Mouse (Mus musculus): ENCODE measurements around the gene Anks4b. TPM values are rescaled to one million over a fixed set of nuclear protein-coding genes. Genes with fewer than 3 reads are reported as not detected.

Anks4b gene
- 1.1 and 1.2 TPM in 2 replicates for polyA plus RNA-seq (2015; fragmentation: Nextera tagmentation; extraction: Ambion mirVana)

DNA sequence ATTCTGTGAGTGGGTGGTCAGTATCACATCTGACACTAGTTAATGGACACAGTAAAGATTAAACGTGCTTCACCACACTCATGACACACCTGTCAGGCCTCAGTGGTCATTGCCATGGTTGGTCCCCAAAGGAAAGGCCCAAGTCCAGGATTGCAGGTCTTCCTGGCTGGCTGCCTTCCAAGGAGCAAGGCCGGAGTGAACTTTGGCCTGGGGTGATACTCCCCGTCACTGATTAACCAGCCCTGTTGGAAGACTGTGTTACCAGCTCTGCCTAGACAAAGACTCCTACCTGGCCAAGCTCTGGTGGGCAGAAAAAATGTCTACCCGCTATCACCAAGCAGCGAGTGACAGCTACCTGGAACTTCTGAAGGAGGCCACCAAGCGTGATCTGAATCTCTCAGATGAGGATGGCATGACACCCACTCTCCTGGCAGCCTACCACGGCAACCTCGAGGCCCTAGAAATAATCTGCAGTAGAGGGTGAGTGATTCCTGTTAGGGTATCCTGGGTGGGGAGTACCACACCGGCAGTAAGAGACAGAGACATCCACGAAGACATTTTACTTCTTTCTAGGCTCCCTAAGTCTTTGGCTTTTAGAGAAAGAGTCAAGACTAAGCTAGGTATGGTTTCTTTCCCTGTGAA lies at the start of gene Anks4b:
TSS of gene Anks4b (plus strand) at position 256 of the 642 bp plus-strand sequence.
- TF ChIP-seq EP300 (optimal IDR thresholded peaks at IDR 0.05) = no peak
- no peak for TF ChIP-seq CTCF (IDR thresholded peaks at IDR 0.05; ENCODE audit: low read depth)
- Histone ChIP-seq H3K4me2 (replicated peaks; ENCODE audit: low read depth) (peak within 1 kb of the TSS; percentile 5; the same call in 1 of the 2 replicates), H3K9me3 (ENCODE audit: control insufficient read depth, low read length) (no peaks in the 10 kb centered on the region), H3K27ac (replicated peaks) (no peak within 1 kb of the TSS; the same call in 1 of the 2 replicates), H3K9ac (ENCODE audit: low read length) (no peak within 1 kb of the TSS), H3K4me1 (replicated peaks; ENCODE audit: control insufficient read depth, insufficient read depth) (no peaks in the 10 kb centered on the region), H3K27me3 (ENCODE audit: control insufficient read depth, insufficient read depth, low read length) (no peaks in the 10 kb centered on the region), H3K4me3 (ENCODE audit: low read depth, low read length) (no peak within 1 kb of the TSS), H3K36me3 (ENCODE audit: control insufficient read depth, insufficient read depth, low read length) (no peaks in the 10 kb centered on the region)
- 73% methylated on average over 10 of the region's 10 CpGs for WGBS
- peak; percentile 76 for DNase-seq (ENCODE audit: low spot score)
- ATAC-seq (ENCODE audit: low FRiP score, low TSS enrichment) = peak; percentile 93

DNA sequence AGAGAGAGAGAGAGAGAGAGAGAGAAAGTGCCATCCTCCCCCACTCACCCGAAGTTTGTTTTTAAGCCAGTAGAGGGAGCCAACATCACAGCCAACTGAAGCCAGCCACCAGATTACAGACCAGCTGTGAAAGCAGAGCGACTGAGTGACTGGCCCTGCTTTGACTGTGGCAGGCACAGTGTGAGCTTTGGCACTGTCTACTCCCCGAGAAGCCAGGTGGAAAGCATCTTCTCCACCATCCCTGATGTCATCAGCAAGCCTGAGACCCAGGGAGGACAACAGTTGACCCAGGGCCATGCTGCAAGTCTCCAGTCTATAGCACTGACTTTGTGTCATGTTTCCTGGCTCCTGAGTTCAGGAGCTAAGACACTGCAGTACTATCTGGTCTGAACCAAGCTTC lies 48.8 kb upstream of the Anks4b start:
- ATAC-seq (ENCODE audit: low FRiP score, low TSS enrichment) (peak; percentile 83), DNase-seq (ENCODE audit: low spot score) (peak; percentile 69)
- no peak overlapping the region for H3K4me2 ChIP-seq (replicated peaks; ENCODE audit: low read depth)
- 0% methylated on average over 3 of the region's 3 CpGs for WGBS
- H3K27me3 ChIP-seq (ENCODE audit: control insufficient read depth, insufficient read depth, low read length) = no peaks in the 10 kb centered on the region
- no peak overlapping the region for H3K9ac ChIP-seq (ENCODE audit: low read length)
- no peak overlapping the region for H3K27ac ChIP-seq (replicated peaks)
- H3K4me1 ChIP-seq (replicated peaks; ENCODE audit: control insufficient read depth, insufficient read depth) = no peaks in the 10 kb centered on the region
- no peaks in the 10 kb centered on the region for H3K36me3 ChIP-seq (ENCODE audit: control insufficient read depth, insufficient read depth, low read length)
- no peaks in the 10 kb centered on the region for H3K9me3 ChIP-seq (ENCODE audit: control insufficient read depth, low read length)
- H3K4me3 ChIP-seq (ENCODE audit: low read depth, low read length) = no peak overlapping the region
- TF ChIP-seq EP300 (optimal IDR thresholded peaks at IDR 0.05) = no peak
- TF ChIP-seq CTCF (IDR thresholded peaks at IDR 0.05; ENCODE audit: low read depth) = peak; percentile 95

- Histone ChIP-seq H3K27ac (replicated peaks) (no peak overlapping the region), H3K36me3 (ENCODE audit: control insufficient read depth, insufficient read depth, low read length) (no peaks in the 10 kb centered on the region), H3K9me3 (ENCODE audit: control insufficient read depth, low read length) (no peaks in the 10 kb centered on the region), H3K9ac (ENCODE audit: low read length) (no peak overlapping the region), H3K4me3 (ENCODE audit: low read depth, low read length) (no peak overlapping the region), H3K27me3 (ENCODE audit: control insufficient read depth, insufficient read depth, low read length) (no peaks in the 10 kb centered on the region), H3K4me2 (replicated peaks; ENCODE audit: low read depth) (no peak overlapping the region), H3K4me1 (replicated peaks; ENCODE audit: control insufficient read depth, insufficient read depth) (no peaks in the 10 kb centered on the region)
- no peak for ATAC-seq (ENCODE audit: low FRiP score, low TSS enrichment)
- WGBS = 40% methylated on average over 5 of the region's 5 CpGs
- no peak for DNase-seq (ENCODE audit: low spot score)
- TF ChIP-seq CTCF (IDR thresholded peaks at IDR 0.05; ENCODE audit: low read depth) (no peak), EP300 (optimal IDR thresholded peaks at IDR 0.05) (no peak)
These were observed 46.5 kb upstream of the Anks4b start for GRCm38 (mm10) chr7:120126976-120127685.

GRCm38 (mm10) chr7:120127686-120128059 lies 46.0 kb upstream of the Anks4b start:
- ATAC-seq (ENCODE audit: low FRiP score, low TSS enrichment) (no peak), DNase-seq (ENCODE audit: low spot score) (no peak)
- no peaks in the 10 kb centered on the region for H3K27me3 ChIP-seq (ENCODE audit: control insufficient read depth, insufficient read depth, low read length)
- 46% methylated on average over 4 of the region's 4 CpGs for WGBS
- H3K36me3 ChIP-seq (ENCODE audit: control insufficient read depth, insufficient read depth, low read length) = no peaks in the 10 kb centered on the region
- H3K4me1 ChIP-seq (replicated peaks; ENCODE audit: control insufficient read depth, insufficient read depth) = no peaks in the 10 kb centered on the region
- H3K4me2 ChIP-seq (replicated peaks; ENCODE audit: low read depth) = no peak overlapping the region
- H3K9ac ChIP-seq (ENCODE audit: low read length) = no peak overlapping the region
- no peaks in the 10 kb centered on the region for H3K9me3 ChIP-seq (ENCODE audit: control insufficient read depth, low read length)
- TF ChIP-seq CTCF (IDR thresholded peaks at IDR 0.05; ENCODE audit: low read depth) = no peak
- no peak for TF ChIP-seq EP300 (optimal IDR thresholded peaks at IDR 0.05)
- H3K4me3 ChIP-seq (ENCODE audit: low read depth, low read length) = no peak overlapping the region
- H3K27ac ChIP-seq (replicated peaks) = no peak overlapping the region

- H3K4me1 ChIP-seq (replicated peaks; ENCODE audit: control insufficient read depth, insufficient read depth) = no peaks in the 10 kb centered on the region
- TF ChIP-seq CTCF (IDR thresholded peaks at IDR 0.05; ENCODE audit: low read depth) (no peak), EP300 (optimal IDR thresholded peaks at IDR 0.05) (no peak)
- no peak for DNase-seq (ENCODE audit: low spot score)
- no peak overlapping the region for H3K4me3 ChIP-seq (ENCODE audit: low read depth, low read length)
- H3K27me3 ChIP-seq (ENCODE audit: control insufficient read depth, insufficient read depth, low read length) = no peaks in the 10 kb centered on the region
- no peak overlapping the region for H3K27ac ChIP-seq (replicated peaks)
- H3K4me2 ChIP-seq (replicated peaks; ENCODE audit: low read depth) = no peak overlapping the region
- H3K36me3 ChIP-seq (ENCODE audit: control insufficient read depth, insufficient read depth, low read length) = no peaks in the 10 kb centered on the region
- 56% methylated on average over 4 of the region's 4 CpGs for WGBS
- no peaks in the 10 kb centered on the region for H3K9me3 ChIP-seq (ENCODE audit: control insufficient read depth, low read length)
- no peak overlapping the region for H3K9ac ChIP-seq (ENCODE audit: low read length)
- ATAC-seq (ENCODE audit: low FRiP score, low TSS enrichment) = no peak
These were observed 44.7 kb upstream of the Anks4b start for GRCm38 (mm10) chr7:120128951-120129350.

DNA sequence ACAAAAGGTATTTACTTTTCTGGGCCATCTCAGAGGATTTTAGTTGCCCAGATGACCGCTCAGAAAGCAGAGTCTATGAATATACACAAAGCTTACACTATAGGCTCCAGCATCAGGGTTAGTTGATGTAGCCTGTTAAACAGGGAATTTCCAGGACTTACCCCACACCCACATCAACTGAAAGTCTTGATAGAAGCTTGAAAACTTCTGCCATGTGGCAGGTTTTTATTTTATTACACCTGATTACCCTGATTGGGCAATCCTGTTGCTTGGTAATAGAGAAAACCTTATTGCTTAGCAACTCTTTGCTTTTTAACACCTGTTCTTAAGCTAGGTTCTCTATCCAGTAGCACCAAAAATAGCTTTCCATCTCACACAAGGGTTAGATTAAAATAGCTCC lies 30.9 kb upstream of the Anks4b start:
- no peaks in the 10 kb centered on the region for H3K36me3 ChIP-seq (ENCODE audit: control insufficient read depth, insufficient read depth, low read length)
- no peak for ATAC-seq (ENCODE audit: low FRiP score, low TSS enrichment)
- H3K9ac ChIP-seq (ENCODE audit: low read length) = no peak overlapping the region
- H3K27me3 ChIP-seq (ENCODE audit: control insufficient read depth, insufficient read depth, low read length) = no peaks in the 10 kb centered on the region
- no peak overlapping the region for H3K4me3 ChIP-seq (ENCODE audit: low read depth, low read length)
- H3K9me3 ChIP-seq (ENCODE audit: control insufficient read depth, low read length) = no peaks in the 10 kb centered on the region
- TF ChIP-seq EP300 (optimal IDR thresholded peaks at IDR 0.05) = no peak
- TF ChIP-seq CTCF (IDR thresholded peaks at IDR 0.05; ENCODE audit: low read depth) = no peak
- no peak overlapping the region for H3K27ac ChIP-seq (replicated peaks)
- WGBS = 92% methylated on average over 1 of the region's 1 CpGs
- no peak overlapping the region for H3K4me2 ChIP-seq (replicated peaks; ENCODE audit: low read depth)
- no peak for DNase-seq (ENCODE audit: low spot score)
- no peaks in the 10 kb centered on the region for H3K4me1 ChIP-seq (replicated peaks; ENCODE audit: control insufficient read depth, insufficient read depth)

Measured in stomach, postnatal 0 days (tissue).